Mouse (Mus musculus) lung, adult 2 months (tissue): ENCODE measurements around the gene Cd68. TPM values are rescaled to one million over a fixed set of nuclear protein-coding genes. Genes with fewer than 3 reads are reported as not detected.

Source experiments
- DNase-seq: peaks from one replicate; pipeline ENCODE4 v3.0.0; 2022
- H3K4me1 ChIP-seq: fragments of 200-500 bp; 2 replicates; pipeline ENCODE4 v1.6.1; 2011; ENCODE audit warnings: low read length; ENCODE audit not compliant: control insufficient read depth, insufficient read depth
- H3K4me3 ChIP-seq: fragments of 200-500 bp; replicated peaks from 2 replicates; pipeline ENCODE3; 2011; ENCODE audit warnings: low read depth, mild to moderate bottlenecking, control low read depth, low read length; ENCODE audit errors: extremely low read depth
- CTCF ChIP-seq: fragments of 200-500 bp; IDR thresholded peaks from 2 replicates; pipeline ENCODE4 v1.5.1; 2011; ENCODE audit warnings: mild to moderate bottlenecking, low read length, control low read depth; ENCODE audit not compliant: insufficient read depth
- POLR2A ChIP-seq: fragments of 200-500 bp; IDR thresholded peaks from 2 replicates; pipeline ENCODE4 v1.6.1; 2011; ENCODE audit warnings: low read depth, mild to moderate bottlenecking, control low read depth, low read length, borderline replicate concordance; ENCODE audit errors: extremely low read depth
- WGBS: fragments of 180-500 bp; shearing (Covaris S2); methylation state at CpG from one replicate; pipeline ENCODE4 v1.1.7; 2018; 5-methylcytosine and 5-hydroxymethylcytosine counted together
- polyA plus RNA-seq: library from polyadenylated mRNA; depleted of rRNA; stranded (reverse); fragments of >200 nt; gene quantifications from 2 replicates; pipeline ENCODE4 v1.2.3, GENCODE M21; 2012

Cd68 gene
- polyA plus RNA-seq, 1 experiment, result 82.8 TPM

DNA sequence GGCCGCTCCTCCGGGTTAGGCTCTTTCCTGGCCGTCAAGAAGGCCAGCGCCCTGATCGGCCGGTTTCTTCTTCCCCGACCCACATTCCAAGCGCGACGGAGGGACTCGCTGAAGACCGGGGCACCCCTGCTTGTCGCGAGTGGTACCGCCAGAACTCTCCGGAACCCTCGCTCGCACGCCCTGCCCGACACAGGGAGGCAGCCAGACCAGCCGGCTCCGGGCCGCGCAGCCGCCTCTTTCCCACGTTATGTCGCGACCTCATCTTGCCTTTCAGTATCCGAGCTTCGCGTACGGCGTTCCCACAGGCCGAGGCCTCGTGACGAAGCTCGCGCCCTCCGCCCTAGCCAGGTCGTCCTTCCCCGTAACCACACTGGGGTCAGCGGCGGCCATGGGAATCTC lies 5.8 kb upstream of the Cd68 start:
- no peak for DNase-seq
- Histone ChIP-seq H3K4me1 (peaks cover 8% of the 10 kb centered on the region; the same call in 1 of the 2 replicates), H3K4me3 (peak overlapping the region; percentile 94)
- TF ChIP-seq POLR2A, result no peak
- no peak for TF ChIP-seq CTCF
- WGBS, result under 1% methylated on average over 43 of the region's 43 CpGs

DNA sequence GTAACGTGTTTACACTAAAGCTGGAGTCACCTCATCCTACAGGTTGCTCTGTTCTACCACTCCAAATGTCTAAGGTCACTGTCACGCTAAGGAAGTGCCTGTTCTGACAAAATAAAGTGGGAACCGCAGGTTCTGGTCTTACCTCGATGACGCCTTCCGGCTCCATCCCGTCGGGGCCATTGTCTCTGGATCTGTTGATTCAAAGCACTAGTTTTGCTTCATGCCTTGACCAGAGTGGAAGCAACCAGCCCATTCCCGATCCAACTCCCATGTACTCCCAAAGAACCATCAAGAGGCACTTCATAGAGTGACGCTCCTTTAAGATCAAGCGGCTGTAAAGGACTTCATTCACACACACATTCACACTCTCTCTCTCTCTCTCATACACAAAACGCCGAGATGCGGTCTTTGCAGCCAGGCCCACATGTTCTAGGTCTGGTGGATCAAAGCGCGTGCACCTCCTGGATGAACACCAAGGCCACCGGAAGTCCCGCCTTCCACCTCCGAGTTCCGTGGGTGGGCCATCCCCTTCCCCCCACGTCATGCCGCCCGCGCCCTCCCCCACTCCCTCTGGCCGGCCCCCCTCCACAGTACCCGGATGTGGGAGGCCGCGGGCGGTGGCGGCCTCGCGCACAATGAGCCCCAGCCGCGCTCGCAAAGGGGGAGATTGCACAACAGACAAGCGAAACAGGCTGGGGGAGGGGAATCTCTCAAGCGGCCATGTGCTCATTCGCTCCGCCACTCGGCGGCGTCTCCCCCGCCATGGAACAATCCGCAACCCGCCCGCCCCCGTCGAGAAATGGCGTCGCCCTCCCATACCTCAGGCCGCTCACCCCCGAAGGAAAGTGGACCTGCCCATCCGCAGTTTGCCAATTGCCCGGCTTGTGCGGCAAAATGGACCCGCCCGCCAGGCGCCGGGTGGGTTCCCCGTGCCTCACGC lies 5.1 kb upstream of the Cd68 start:
- Histone ChIP-seq H3K4me1 (peaks cover 8% of the 10 kb centered on the region; the same call in 1 of the 2 replicates), H3K4me3 (peak overlapping the region; percentile 94)
- WGBS, result 1% methylated on average over 60 of the region's 61 CpGs
- no peak for TF ChIP-seq CTCF
- TF ChIP-seq POLR2A, result peak; percentile 48
- DNase-seq, result peak; percentile 91

DNA sequence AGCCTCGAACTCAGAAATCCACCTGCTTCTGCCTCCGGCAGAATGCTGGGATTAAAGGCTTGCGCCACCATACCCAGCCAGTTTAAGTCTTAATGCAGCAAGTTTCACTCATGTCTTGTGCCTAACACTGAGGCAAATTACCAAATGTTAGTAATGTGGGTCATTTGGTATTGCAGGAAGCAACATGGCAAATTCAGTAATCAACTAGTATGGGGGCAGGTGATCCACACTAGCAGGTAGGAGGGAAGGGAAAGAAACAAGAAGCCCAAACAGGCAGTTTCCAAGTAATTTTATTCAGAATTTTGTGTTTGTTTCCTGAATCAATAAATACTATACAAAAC lies 682 bp upstream of the Cd68 start:
- 85% methylated on average over 3 of the region's 3 CpGs for WGBS
- TF ChIP-seq POLR2A (no peak), CTCF (no peak)

DNA sequence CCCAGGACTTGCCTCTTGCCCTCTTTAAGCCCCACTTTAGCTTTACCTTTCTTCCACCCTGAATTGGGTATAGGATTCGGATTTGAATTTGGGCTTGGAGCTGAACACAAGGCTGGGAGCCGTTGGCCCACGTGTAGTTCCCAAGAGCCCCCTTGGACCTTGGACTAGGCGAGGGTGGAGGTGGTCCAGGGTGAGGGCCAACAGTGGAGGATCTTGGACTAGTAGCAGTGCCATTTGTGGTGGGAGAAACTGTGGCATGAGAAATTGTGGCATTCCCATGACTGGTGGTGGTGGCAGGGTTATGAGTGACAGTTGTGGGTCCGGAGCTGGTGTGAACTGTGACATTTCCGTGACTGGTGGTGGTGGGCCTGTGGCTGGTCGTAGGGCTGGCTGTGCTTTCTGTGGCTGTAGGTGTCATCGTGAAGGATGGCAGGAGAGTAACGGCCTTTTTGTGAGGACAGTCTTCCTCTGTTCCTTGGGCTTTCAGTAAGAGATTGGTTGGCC lies 444 bp downstream of the Cd68 start:
- H3K4me3 ChIP-seq, result peak overlapping the region; percentile 4
- no peak for DNase-seq
- WGBS, result 64% methylated on average over 9 of the region's 9 CpGs
- TF ChIP-seq CTCF (no peak), POLR2A (no peak)
- peaks cover 9% of the 10 kb centered on the region for H3K4me1 ChIP-seq

More for the DNA sequence above, 682 bp upstream of the Cd68 start:
- no peak for DNase-seq
- H3K4me1 ChIP-seq, result peaks cover 13% of the 10 kb centered on the region
- H3K4me3 ChIP-seq, result no peak overlapping the region

- 87% methylated on average over 7 of the region's 7 CpGs for WGBS
- H3K4me3 ChIP-seq, result no peak overlapping the region
- H3K4me1 ChIP-seq, result peaks cover 7% of the 10 kb centered on the region
- no peak for DNase-seq
- TF ChIP-seq POLR2A (no peak), CTCF (no peak)
These were observed 1.1 kb downstream of the Cd68 start for GRCm38 (mm10) chr11:69664841-69665240.

- 69% methylated on average over 6 of the region's 6 CpGs for WGBS
- no peak for DNase-seq
- Histone ChIP-seq H3K4me1 (peaks cover 4% of the 10 kb centered on the region), H3K4me3 (no peak overlapping the region)
- TF ChIP-seq CTCF (no peak), POLR2A (no peak)
These were observed 2.2 kb downstream of the Cd68 start for GRCm38 (mm10) chr11:69663795-69664194.

DNA sequence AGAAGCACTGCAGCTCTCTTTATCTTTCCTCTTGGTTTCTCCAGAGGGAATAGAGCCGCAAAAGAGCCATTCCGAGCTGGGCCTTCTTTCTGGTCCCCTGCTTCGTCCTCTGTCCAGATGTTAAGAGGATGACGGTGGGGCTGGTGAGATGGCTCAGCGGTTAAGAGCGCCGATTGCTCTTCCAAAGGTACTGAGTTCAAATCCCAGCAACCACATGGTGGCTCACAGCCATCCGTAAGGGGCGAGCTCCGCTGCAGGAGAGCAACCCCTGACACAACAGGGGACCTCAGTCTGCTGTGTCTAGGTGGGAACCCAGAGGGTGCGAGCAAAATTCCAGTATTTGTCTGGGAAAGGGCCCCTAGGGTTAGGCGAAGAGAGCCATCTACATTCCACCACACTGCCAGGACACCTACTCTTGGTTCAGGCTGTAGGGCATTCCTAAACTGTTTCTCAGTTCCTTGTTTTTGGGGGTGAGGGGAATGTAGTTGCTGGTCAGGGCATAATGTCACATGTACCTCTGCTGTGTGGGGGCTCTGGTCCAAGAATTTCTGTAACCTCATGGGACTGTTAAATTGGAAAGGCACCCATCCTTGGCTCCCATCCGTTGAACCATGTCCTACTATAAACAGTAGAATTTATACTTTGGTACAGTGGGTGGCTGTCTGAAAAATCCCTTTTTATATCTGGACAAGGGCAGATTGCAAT lies 2.8 kb downstream of the Cd68 start:
- H3K4me3 ChIP-seq, result peak overlapping the region; percentile 96
- peaks cover 4% of the 10 kb centered on the region for H3K4me1 ChIP-seq
- 62% methylated on average over 13 of the region's 13 CpGs for WGBS
- TF ChIP-seq CTCF, result no peak
- no peak for TF ChIP-seq POLR2A
- DNase-seq, result no peak

GRCm38 (mm10) chr11:69662213-69662966 lies 3.6 kb downstream of the Cd68 start, which contains the start of gene Mpdu1:
TSS of gene Mpdu1 (minus strand) at chr11:69662642.
- DNase-seq, result peak; percentile 92
- WGBS, result under 1% methylated on average over 48 of the region's 48 CpGs
- TF ChIP-seq CTCF (0 out of 2 replicates have a peak, but pooled peaks have one; percentile 23), POLR2A (peak; percentile 92)

More at GRCm38 (mm10) chr11:69662213-69662966, 3.6 kb downstream of the Cd68 start, which contains the start of gene Mpdu1:
- peak within 1 kb of the TSS; percentile 96 for H3K4me3 ChIP-seq
- H3K4me1 ChIP-seq, result peaks cover 4% of the 10 kb centered on the region
